Mouse (Mus musculus) MEL-GATA-1-ER (cell line): ENCODE data around the gene Faim2.

Experiments used
- DNase-seq: peaks from one replicate; pipeline ENCODE4 v3.0.0-alpha.2; 2012; ENCODE audit warnings: low read depth; ENCODE audit errors: extremely low read depth

The Faim2 gene

GRCm38 (mm10) chr15:99509840-99510239 is 18.1 kb downstream of the Faim2 start:
- DNase-seq: no peak

DNA sequence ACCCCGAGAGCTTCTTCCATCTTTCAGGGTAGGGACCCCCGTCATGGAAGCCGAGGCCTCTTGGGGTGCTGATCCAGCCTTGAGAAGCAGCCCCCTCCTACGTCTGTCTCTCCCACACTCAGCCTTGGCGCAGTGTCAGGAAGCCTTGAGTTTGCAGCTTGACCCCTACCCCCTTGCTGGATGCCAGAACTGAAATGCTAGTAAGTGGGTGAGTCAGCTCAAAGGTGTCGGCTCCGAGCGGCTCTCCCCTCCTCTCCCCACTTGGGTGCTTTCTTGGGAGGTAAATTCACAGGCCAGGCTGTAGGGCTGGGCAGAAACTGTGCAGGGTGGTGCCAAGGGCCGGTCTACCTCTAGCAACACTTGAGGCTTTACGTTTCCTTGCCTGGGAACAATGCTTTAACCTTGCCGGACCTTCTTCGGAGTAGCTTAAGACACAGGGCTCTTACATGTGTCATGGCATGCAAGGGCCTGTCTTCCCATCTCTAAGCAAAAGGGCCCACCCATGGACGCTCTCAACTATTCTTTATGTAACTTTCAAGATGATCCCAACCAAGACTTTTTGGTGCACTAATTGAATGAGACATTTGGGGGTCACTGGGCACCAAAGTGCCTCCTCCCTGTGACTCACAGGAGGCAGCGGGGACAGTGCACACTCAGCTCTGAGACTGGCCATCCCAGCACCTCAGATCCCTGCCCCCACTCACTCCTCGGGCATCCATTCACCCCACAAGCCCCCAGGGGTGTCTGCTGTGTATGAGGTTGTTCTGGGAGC is 22.5 kb downstream of the Faim2 start:
- no peak for DNase-seq

DNA sequence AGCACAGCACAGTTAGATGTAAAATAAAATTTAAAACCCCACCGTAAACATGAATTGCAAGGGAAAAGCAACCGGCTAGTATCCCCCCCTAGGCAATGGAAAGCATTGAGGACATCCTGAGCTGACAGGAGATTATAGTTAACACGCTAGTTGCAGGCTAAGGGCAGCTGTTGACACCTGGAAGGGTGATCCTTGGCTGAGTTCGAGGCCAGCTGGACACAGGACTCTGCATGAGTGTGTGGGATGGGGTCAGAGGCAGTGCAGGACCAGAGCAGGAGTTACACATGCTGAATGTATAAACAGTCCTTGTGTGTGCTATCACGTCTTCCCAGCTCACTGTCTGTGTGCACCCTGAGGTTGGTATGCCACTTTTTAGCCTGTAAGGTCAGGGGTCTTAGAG is 24.7 kb downstream of the Faim2 start:
- no peak for DNase-seq

DNA sequence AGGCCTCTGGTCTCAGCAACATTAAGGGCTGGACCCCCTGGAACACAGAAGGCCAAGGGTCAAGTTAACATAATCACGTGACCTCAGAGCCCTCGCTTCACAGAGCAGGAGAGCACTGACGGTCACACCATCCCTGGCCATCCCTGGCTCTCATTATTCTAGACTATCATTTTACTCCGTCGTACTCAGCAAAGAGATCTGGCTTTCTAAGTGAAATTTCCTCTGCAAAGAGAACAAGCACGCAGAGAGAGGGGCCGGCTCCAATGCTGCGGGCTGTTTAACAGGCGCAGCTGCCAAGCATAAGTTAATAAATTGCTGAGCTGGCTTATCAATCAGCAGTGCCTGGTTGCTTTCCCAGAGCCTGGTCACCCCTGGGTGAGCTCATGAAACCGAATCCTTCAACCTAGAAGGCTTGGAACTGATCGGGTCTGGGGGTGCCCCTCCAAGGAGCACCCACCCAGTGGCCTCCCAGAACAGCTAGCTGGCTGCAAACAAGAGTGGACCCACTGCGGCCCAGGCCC is 25.6 kb downstream of the Faim2 start:
- DNase-seq: no peak

DNA sequence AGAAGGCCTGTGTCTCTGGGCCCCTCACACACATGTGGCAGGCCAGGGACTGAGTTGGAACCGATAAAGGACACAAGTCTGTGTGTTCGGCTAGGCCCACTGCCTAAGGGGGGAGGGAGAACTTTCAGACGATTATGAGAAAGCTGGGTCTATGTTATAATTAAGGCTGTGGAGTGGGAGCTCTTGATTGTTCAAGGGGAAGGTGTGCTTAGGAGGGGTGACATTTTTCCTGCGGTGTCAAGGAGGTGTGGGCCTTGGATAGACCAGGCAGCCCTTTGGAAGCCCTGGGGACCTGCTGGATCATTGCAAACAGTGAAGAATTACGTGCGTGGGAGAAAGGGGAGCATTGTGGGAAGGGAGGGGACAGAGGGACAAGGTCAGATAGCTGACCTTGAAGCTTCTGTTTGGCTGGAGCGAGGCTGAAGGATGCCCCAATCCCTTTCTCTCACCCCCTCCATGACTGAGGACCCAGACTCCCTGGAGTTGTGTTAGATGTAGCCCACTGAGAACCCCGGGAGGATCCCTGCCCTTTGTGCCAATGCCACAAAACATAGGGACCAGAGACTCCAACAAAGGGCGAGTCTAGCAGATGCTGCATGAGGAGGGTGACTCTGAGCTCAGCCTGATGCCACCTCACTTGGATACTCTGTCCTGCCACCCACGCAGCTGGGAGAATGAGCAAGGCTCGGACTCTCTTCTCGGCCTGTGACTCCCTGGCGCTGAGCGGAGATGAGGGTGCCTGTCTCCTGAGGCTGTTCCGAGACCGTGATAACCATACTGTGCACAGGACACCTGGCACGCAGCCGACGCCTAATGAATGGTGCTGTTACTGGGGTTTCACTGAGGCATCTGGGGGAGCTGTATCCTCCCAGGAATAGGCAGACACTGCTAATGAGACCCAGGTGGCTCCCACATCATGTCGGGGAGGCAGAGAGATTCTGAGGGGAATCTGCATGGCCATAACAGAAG is 26.4 kb downstream of the Faim2 start:
- no peak for DNase-seq

GRCm38 (mm10) chr15:99500320-99500719 is 27.6 kb downstream of the Faim2 start:
- DNase-seq: no peak

DNA sequence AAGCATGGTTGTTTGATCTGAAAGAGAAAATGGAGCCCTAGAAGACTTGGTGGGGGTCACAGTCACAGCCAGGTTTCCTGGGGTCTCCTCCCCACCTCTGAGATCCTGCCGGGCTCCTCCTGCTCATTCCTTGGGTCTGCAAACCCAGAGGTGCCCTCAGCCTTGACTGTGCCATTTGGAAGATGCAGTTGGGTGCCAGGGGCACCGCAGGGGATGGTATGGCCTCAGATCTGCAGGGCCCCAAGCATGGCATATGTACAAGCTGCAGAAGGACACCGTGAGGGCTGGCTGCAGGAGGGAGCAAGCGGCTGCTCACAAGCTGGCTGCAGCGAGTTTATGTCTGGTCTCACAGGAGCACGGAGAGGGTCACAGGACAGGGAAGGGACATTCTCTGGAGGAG is 28.2 kb downstream of the Faim2 start:
- no peak for DNase-seq

DNA sequence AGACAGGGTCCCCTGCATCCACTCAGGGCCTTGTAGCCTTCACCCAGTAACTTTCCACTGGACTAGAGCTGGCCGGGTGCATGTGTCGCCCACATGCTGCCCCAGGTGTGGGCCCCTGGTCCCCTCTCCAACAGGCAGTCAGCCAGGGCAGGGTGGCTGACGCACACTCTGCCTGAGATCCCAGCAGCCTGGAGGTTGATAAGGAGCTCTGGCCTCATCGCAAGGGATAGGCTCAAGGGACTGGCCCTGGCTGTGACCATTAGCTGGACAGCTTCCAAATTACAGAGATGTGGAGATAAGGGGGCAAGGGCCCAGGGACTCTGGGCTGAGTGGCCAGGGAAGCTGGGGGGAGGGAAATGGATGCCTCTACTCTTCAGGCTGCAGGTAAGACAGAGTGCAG is 29.2 kb downstream of the Faim2 start:
- DNase-seq: no peak

DNA sequence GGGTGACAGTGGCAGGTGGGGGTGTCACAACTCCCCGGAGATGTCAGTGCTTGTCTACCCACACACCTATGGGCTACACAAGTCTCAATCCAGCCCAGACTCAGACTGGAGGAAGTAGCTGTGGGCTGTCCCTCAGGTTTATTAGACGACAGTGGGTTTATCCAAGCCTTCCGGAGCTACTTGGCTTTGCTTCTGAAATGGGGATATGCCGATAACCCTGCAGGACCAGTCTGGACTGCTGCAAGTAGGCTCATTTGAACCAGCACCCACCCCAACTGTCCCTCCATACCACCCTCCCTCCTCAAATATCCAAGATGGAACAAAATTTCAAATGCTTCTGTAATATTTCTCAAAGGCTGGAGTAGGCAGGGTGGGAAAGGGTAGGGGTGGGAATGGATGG is 29.6 kb downstream of the Faim2 start:
- DNase-seq: no peak

- peak; percentile 81 for DNase-seq
Observed at GRCm38 (mm10) chr15:99497527-99498242, 30.3 kb downstream of the Faim2 start.

GRCm38 (mm10) chr15:99497061-99497460 is 30.9 kb downstream of the Faim2 start:
- DNase-seq: peak; percentile 73

DNA sequence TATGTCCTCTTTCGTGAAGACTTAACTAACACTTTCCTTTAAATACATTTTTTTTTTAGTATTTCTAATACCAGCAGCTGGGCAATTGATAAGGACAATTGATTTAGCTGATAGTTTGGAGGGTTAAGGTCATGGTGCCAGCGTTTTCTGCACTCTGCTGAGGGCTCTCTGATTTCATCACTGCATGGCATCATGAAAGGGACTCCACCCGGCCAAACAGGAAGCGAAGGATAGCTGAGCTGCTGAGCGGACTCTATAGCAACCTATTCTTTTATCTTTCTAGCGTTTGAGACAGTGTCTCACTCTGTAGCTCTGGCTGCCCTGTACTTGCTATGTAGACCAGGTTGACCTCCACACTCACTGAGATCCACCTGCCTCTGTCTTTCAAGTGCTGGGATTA is 43.2 kb downstream of the Faim2 start:
- no peak for DNase-seq

DNA sequence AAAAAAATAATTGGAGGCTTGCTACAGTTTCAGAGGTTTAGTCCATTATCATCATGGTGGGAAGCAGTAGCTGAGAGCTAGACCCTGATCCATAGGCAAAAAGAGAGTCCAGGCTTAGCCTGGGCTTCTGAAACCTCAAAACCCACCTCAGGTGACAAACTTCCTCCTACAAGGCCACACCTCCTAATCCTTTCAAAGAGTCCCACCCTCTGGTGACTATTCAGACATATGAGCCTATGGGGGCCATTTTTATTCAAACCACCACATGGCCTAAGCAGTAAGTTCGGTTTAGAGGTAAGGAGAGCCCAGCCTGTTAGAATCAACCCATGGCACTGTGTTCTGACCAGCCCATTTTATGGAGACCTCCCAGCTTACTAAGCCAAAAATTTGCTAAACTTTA is 52.2 kb downstream of the Faim2 start:
- no peak for DNase-seq

- peak; percentile 69 for DNase-seq
Observed at GRCm38 (mm10) chr15:99474576-99474926, 53.4 kb downstream of the Faim2 start, which contains the start of gene Bcdin3d. Bcdin3d (minus strand) TSS chr15:99474730.

DNA sequence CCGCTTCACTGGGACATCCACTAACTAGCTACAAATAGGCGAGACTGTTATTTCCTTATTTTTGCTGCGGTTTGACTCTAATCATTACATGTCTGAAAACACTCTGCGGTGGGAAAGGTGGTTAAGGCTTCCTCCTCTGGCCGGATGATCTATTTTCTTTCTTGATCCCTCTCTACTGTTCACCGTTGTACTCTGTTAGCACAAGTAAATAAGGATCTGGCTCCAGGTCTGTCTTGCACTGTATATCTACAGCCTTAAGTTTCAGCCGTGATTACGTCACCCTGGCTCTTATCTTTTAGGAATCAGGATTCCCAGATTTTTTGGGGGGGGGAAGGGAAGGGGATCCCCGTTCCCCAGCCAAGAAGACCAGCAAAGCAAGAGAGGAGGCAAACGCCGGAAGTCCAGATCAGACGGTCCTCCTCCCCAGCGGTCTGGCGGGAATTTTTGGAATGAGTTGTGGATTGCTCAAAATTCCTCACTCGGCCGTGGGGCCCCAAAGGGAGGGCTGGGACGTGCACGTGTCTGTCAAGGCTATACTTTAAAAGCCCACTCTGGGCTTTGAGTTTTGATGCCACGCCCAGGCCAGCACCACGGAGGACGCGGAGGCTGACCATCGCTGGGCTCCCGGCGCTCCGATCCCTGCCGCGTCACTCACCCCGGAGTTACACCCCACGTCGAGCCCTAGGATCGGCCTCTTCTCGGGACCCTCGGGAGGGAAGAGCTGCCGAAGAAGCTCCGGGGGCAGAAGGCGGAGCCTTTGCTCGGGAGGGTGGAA is 54.0 kb downstream of the Faim2 start:
- DNase-seq: peak; percentile 79

- no peak for DNase-seq
Observed at GRCm38 (mm10) chr15:99472972-99473371, 55.0 kb downstream of the Faim2 start.

DNA sequence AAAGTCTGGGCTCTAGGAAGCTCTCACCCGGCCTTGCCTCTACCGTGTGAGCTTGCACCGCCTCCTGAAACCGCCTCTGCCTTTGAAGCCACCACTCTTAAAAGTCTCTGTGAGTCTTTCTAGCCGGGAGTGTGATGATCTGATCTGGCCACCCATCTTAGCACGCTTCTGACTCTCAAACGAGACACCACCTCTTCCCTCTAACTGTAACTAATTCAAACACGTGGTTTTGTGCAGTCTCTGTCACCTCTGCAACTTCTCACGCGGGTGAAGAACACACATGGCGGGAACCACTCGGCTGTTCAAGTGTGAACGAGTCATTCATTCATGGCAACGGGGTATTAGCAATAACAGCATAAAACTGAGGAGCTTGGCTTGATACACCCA is 56.3 kb downstream of the Faim2 start:
- DNase-seq: no peak

GRCm38 (mm10) chr15:99470971-99471676 is 56.8 kb downstream of the Faim2 start:
- DNase-seq: peak; percentile 35

DNA sequence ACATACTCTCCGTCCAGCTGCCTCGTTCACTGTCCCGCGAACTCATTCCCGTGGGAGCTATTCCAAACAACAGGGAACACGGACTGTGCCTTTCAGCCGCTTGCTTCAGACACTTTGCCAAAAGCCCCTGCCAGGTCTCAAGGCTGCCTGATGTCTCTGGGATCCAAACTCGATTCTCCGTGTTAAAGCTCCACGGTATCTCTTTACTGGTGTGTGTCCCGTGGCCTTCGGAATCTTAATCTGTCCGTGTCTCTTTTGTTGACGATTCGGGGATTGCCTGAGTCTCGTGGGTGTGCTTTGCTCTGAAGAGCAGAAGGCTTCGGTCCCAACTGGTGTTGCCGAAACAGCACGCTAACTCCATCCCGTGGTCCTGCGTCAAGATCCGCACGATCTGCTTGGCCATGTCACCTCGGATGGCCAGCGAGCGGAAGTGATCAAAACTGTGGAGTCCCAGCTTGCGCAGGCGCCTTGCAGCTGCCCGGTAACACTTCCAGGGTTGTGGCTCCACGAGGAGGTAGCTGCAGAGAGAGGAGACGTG is 57.7 kb downstream of the Faim2 start:
- no peak for DNase-seq

DNA sequence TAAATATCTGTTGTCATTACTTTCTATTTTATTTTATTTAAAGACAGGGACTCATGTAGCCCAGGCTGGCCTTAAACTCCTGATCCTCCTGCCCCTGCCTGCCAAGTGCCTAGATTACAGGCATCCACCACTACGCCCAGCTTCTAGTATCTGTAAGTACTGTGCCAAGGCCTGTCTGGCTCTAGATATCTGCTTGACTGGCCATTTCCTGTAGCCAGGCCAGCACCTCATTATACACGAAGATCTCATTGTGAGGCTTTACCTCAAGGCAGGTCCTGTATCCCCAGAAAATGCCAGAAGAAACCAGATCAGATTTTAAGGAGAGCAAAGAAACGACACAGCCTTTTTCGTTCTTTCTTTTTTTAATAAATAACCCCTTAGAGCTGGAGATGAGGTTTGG is 58.2 kb downstream of the Faim2 start:
- DNase-seq: no peak
